Mouse (Mus musculus): ENCODE results near the gene Mcoln2. TPM values are rescaled to one million over a fixed set of nuclear protein-coding genes. Genes with fewer than 3 reads are reported as not detected.
"Not testable (repeated sequence)": the region's sequence is repeated elsewhere in the genome, so short reads cannot be mapped to it uniquely, and the experiment has no call there.

Gene Mcoln2
- polyA plus RNA-seq, 1 experiment from 2014 or later, result 9.2 TPM

DNA sequence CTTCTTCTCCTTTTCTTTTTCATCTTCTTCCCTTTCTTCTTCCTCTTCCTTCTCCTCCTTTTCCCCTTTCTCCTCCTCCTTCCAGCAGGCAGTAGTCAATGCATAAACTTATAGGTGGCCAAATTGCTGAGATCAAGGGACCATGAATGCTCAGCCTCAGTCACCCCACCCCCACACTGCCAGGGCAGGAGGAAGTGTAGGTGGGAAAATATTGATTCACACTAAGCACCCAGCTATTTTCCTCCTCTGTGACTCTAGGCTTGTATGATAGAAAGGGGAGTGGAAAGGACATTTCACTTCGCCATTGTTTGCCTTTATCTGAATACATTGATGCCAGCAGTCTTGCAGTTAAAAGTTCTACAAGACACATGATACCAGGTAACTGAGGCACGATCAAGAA is 57.8 kb downstream of the Mcoln2 start:
- H3K9me3 ChIP-seq (replicated peaks), result no peaks in the 10 kb centered on the region
- no peak overlapping the region for H3K4me2 ChIP-seq
- no peaks in the 10 kb centered on the region for H3K27me3 ChIP-seq
- ATAC-seq (ENCODE audit: insufficient read depth), result no peak
- 41% methylated on average over 2 of the region's 2 CpGs for WGBS (ENCODE audit: insufficient replicate concordance)
- no peaks in the 10 kb centered on the region for H3K36me3 ChIP-seq (replicated peaks)
- H3K27ac ChIP-seq (replicated peaks), result no peak overlapping the region
- no peak overlapping the region for H3K4me3 ChIP-seq (replicated peaks)
- H3K4me1 ChIP-seq (replicated peaks), result no peaks in the 10 kb centered on the region
- no peak overlapping the region for H3K9ac ChIP-seq

DNA sequence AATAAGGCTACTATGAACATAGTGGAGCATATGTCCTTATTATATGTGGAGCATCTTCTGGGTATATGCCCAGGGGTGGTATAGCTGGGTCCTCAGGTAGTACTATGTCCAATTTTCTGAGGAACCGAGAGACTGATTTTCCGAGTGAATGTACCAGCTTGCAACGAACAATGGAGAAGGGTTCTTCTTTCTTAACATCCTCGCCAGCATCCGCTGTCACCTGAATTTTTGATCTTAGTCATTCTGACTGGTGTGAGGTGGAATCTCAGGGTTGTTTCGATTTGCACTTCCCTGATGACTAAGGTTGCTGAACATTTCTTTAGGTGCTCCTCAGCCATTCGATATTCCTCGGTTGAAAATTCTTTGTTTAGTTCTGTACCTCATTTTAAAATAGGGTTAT is 60.1 kb downstream of the Mcoln2 start:
- H3K4me3 ChIP-seq (replicated peaks); H3K36me3 ChIP-seq (replicated peaks); ATAC-seq (ENCODE audit: insufficient read depth); H3K4me2 ChIP-seq; H3K27me3 ChIP-seq; H3K9me3 ChIP-seq (replicated peaks); H3K9ac ChIP-seq; H3K4me1 ChIP-seq (replicated peaks); H3K27ac ChIP-seq (replicated peaks): not testable (repeated sequence)
- 70% methylated on average over 8 of the region's 8 CpGs for WGBS (ENCODE audit: insufficient replicate concordance)

DNA sequence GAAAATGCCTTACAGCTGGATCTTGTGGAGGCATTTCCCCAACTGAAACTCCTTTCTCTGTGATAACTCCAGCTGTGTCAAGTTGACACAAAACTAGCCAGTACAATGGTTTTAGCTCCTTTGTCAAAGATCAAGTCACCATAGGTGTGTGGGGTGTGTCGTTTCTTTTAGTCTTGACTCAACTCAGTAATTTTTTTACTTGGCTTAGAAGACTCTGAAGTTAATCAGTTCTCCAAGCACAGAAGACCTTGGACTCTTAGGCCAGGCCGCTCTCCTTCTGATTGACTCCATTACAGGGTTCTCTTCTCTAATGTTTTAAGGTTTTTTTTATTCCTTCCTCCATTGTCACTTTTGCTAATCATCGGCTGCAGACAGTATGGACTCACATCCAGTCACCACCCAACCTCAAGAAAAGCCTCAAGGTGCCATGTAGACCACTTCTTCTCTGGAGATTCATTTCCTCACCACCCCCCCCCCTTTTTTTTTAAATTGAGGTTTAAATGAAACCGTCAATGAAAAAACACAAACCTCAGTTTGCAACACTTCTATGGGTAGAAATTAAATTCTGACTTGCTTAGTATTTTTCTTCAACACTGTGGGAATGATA is 61.6 kb downstream of the Mcoln2 start:
- ATAC-seq (ENCODE audit: insufficient read depth), result no peak
- Histone ChIP-seq H3K9ac (no peak overlapping the region), H3K9me3 (replicated peaks) (no peaks in the 10 kb centered on the region), H3K4me2 (no peak overlapping the region), H3K4me3 (replicated peaks) (no peak overlapping the region), H3K36me3 (replicated peaks) (no peaks in the 10 kb centered on the region), H3K27ac (replicated peaks) (no peak overlapping the region), H3K27me3 (no peaks in the 10 kb centered on the region; the same call in 1 of the 2 replicates), H3K4me1 (replicated peaks) (no peaks in the 10 kb centered on the region)
- 58% methylated on average over 4 of the region's 4 CpGs for WGBS (ENCODE audit: insufficient replicate concordance)

DNA sequence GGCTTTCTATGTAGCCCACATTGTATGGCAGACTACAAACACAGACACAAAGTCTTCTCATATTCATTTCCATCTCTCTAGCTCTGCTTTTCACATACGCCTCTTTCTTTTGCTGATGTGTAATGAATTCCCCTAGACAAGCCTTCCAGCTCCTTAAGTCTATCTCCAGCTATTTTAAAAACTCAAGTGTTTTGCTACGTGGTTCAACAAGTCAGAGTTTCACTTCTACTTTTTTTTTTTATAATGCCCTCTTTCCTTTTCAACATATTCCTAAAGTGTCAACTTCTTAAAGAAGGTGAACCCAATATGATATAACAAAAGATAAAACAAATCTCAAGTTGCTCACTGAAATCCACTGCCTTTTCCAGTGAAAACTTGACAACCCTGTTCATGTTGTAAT is 62.3 kb downstream of the Mcoln2 start:
- Histone ChIP-seq H3K4me3 (replicated peaks) (no peak overlapping the region), H3K36me3 (replicated peaks) (no peaks in the 10 kb centered on the region), H3K27ac (replicated peaks) (no peak overlapping the region), H3K9me3 (replicated peaks) (no peaks in the 10 kb centered on the region), H3K27me3 (no peaks in the 10 kb centered on the region; the same call in 1 of the 2 replicates), H3K4me1 (replicated peaks) (no peaks in the 10 kb centered on the region), H3K4me2 (no peak overlapping the region), H3K9ac (no peak overlapping the region)
- WGBS (ENCODE audit: insufficient replicate concordance), result 55% methylated on average over 2 of the region's 2 CpGs
- no peak for ATAC-seq (ENCODE audit: insufficient read depth)

DNA sequence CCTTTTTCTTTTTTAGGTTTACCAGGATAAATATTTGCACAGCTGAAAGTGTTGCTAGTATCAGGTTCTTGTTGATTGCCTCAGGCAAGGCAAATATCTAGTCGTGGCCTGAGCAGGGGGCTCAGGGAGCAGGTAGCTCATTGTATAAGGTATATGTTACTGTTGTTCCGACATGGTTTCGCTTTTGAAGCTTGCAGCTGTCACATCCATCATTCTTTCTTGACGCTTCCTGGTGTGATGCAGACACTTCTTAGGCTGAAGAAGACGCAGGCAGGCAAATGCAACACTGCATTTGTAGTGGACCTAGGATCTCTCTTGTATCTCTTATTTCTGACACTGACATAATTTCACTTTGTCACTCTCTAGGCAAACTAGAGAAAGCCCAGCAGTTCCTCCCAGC is 63.7 kb downstream of the Mcoln2 start:
- Histone ChIP-seq H3K9ac (no peak overlapping the region), H3K36me3 (replicated peaks) (no peaks in the 10 kb centered on the region), H3K4me2 (peak overlapping the region; percentile 27), H3K27me3 (peaks cover 4% of the 10 kb centered on the region), H3K4me3 (replicated peaks) (no peak overlapping the region; the same call in 1 of the 2 replicates), H3K4me1 (replicated peaks) (no peaks in the 10 kb centered on the region), H3K27ac (replicated peaks) (no peak overlapping the region), H3K9me3 (replicated peaks) (no peaks in the 10 kb centered on the region)
- ATAC-seq (ENCODE audit: insufficient read depth), result no peak
- WGBS (ENCODE audit: insufficient replicate concordance), result 41% methylated on average over 5 of the region's 5 CpGs

DNA sequence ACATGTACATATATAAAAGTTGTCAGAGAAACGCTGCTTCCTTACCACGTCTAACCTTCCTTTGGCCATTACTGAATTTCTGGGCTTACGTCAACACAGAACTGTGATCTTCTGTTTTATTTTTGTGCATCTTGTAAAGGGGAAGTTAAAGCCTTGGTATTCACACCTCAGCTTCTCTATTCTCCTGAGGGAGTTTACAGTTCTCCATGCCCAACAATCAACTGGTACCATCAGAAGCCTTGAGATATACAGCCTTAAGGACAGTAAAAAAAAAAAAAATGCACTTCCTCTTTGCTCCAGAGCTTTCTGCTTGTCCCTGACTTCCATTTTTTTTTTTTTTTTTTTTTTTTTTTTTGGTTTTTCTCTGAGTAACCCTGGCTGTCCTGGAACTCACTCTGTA is 66.9 kb downstream of the Mcoln2 start:
- no peak for ATAC-seq (ENCODE audit: insufficient read depth)
- H3K4me1 ChIP-seq (replicated peaks), result no peaks in the 10 kb centered on the region
- WGBS (ENCODE audit: insufficient replicate concordance), result 62% methylated on average over 3 of the region's 3 CpGs

DNA sequence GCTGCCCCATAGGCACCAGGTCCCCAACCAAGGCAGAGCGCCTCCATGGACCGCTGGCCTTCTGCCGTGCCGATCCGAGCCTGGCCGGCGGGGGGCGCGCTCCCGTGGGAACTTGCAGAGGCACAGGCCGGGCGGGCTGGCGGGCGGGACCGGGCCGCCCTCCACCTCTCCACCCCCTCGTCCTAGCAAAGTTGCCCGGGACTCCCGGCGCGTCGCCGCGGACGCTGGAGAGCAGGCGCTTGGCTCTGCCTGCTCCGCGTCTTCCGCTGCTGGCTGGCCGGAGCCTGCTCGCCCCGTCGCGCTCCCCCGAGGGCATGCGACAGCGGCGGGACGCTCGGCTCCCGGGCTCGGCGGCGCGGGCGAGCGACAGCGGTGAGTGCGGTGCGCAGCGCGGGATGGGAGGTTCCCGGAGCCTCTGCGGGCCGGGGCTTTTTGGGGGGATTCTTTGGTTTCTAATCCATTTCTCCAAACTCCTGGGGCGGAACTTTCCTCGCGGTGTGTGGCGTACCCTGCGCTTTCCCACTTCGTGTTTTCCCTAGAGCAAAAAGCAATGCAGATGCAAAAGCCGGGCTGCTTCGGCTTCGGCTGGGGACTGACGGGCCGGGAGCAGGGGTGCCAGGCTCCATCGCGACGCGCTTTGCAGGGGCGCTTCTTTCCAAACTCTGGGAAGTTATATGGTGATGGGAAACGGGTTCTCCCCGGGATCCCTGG is 71.3 kb downstream of the Mcoln2 start, which contains the start of gene Lpar3:
Gene Lpar3 (plus strand): TSS at position 188 of the 711 bp plus-strand sequence.
- Histone ChIP-seq H3K27me3 (peaks cover 51% of the 10 kb centered on the region), H3K27ac (replicated peaks) (no peak within 1 kb of the TSS), H3K4me3 (replicated peaks) (peak within 1 kb of the TSS; percentile 33), H3K36me3 (replicated peaks) (no peaks in the 10 kb centered on the region), H3K9me3 (replicated peaks) (no peaks in the 10 kb centered on the region), H3K4me2 (peak within 1 kb of the TSS; percentile 62), H3K4me1 (replicated peaks) (no peaks in the 10 kb centered on the region), H3K9ac (no peak within 1 kb of the TSS)
- ATAC-seq (ENCODE audit: insufficient read depth), result peak; percentile 40; the same call in 1 of the 2 replicates
- WGBS (ENCODE audit: insufficient replicate concordance), result 2% methylated on average over 73 of the region's 73 CpGs

More for the DNA sequence above, 66.9 kb downstream of the Mcoln2 start:
- Histone ChIP-seq H3K27ac (replicated peaks) (no peak overlapping the region), H3K27me3 (peaks cover 30% of the 10 kb centered on the region), H3K36me3 (replicated peaks) (no peaks in the 10 kb centered on the region), H3K9ac (no peak overlapping the region), H3K4me3 (replicated peaks) (no peak overlapping the region), H3K9me3 (replicated peaks) (no peaks in the 10 kb centered on the region), H3K4me2 (no peak overlapping the region)

DNA sequence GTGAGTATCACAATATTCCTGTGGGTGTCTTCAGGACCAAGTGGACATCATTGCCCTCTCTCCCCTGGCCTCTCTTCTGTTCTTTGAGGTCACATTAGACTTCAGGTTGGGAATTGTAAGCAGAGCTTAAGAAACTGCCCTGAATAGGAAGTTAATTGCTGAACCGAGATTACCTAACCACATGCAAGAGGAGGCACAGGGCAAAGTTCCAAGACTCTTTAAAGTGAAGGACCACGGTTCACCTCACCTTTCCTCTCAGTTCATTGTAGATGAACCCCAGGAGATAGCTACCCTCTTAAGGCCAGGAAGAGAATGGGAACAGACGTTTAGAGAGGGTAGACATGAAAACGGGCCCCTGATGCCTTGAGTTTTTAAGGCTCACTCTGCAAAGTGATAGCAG is 74.6 kb downstream of the Mcoln2 start:
- no peak for ATAC-seq (ENCODE audit: insufficient read depth)
- Histone ChIP-seq H3K4me3 (replicated peaks) (no peak overlapping the region), H3K27me3 (peaks cover 45% of the 10 kb centered on the region), H3K4me2 (no peak overlapping the region), H3K4me1 (replicated peaks) (no peaks in the 10 kb centered on the region), H3K27ac (replicated peaks) (no peak overlapping the region), H3K9ac (no peak overlapping the region), H3K9me3 (replicated peaks) (no peaks in the 10 kb centered on the region), H3K36me3 (replicated peaks) (no peaks in the 10 kb centered on the region)
- 40% methylated on average over 4 of the region's 4 CpGs for WGBS (ENCODE audit: insufficient replicate concordance)

DNA sequence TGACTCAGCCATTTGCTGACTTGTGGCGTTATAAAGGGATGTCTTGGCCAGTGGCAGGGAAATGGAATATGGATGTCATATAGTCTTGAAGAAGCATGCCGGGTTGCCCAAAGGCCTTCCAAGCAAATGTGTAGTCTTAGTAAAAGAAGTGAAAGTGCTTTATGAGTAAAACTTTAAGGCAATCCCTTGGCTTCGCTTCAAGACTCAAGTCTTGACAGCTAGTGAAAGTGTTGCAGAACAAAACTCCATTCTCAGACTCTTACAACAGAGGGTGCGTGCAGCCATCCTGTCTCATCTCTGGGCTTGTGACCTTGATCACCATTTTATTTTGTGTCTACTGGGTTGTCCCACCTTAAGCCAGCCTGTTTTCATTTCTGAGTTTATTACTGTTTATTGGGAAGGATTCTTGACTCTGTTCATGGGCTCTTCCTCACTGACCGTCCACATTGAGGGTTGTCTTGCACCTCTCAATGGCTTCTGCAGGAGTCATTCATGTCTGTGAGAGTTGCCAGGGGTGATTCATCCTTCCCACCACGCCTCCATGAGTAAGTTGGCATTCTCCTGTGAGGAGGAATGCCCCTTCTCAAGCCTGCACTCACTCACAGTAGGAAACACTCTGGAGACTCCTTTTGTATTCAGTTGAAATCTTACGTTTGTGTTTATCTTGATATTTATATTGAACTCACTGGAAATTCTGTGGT is 75.6 kb downstream of the Mcoln2 start:
- H3K27ac ChIP-seq (replicated peaks), result no peak overlapping the region
- H3K9me3 ChIP-seq (replicated peaks), result no peaks in the 10 kb centered on the region
- peaks cover 37% of the 10 kb centered on the region for H3K27me3 ChIP-seq
- H3K9ac ChIP-seq, result no peak overlapping the region
- H3K4me3 ChIP-seq (replicated peaks), result no peak overlapping the region
- H3K36me3 ChIP-seq (replicated peaks), result no peaks in the 10 kb centered on the region
- 57% methylated on average over 7 of the region's 7 CpGs for WGBS (ENCODE audit: insufficient replicate concordance)
- no peaks in the 10 kb centered on the region for H3K4me1 ChIP-seq (replicated peaks)
- H3K4me2 ChIP-seq, result no peak overlapping the region
- no peak for ATAC-seq (ENCODE audit: insufficient read depth)

DNA sequence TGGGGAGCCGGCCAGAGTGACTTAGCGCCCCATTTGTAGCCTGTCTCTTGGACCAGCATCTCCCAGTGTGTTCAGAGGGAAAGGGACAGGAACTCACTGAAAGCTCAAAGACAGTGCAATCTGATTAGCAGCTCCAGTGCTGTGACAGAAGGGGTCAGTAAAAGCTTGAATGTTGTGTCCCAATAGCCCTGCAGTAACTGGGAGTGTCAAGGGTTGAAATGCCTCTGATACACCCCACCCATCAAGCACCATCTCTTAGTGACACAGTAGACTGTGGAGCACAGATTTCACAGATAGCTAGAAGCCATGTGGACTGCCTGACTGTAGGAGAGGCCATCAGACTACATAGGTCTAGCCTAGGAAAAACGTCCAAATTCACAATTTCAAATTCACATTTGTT is 77.8 kb downstream of the Mcoln2 start:
- H3K9me3 ChIP-seq (replicated peaks), result no peaks in the 10 kb centered on the region
- H3K4me1 ChIP-seq (replicated peaks), result no peaks in the 10 kb centered on the region
- no peak overlapping the region for H3K4me2 ChIP-seq
- no peak for ATAC-seq (ENCODE audit: insufficient read depth)
- H3K9ac ChIP-seq, result no peak overlapping the region
- no peak overlapping the region for H3K27ac ChIP-seq (replicated peaks)
- 43% methylated on average over 3 of the region's 3 CpGs for WGBS (ENCODE audit: insufficient replicate concordance)
- H3K27me3 ChIP-seq, result peaks cover 15% of the 10 kb centered on the region
- H3K4me3 ChIP-seq (replicated peaks), result no peak overlapping the region
- H3K36me3 ChIP-seq (replicated peaks), result no peaks in the 10 kb centered on the region

DNA sequence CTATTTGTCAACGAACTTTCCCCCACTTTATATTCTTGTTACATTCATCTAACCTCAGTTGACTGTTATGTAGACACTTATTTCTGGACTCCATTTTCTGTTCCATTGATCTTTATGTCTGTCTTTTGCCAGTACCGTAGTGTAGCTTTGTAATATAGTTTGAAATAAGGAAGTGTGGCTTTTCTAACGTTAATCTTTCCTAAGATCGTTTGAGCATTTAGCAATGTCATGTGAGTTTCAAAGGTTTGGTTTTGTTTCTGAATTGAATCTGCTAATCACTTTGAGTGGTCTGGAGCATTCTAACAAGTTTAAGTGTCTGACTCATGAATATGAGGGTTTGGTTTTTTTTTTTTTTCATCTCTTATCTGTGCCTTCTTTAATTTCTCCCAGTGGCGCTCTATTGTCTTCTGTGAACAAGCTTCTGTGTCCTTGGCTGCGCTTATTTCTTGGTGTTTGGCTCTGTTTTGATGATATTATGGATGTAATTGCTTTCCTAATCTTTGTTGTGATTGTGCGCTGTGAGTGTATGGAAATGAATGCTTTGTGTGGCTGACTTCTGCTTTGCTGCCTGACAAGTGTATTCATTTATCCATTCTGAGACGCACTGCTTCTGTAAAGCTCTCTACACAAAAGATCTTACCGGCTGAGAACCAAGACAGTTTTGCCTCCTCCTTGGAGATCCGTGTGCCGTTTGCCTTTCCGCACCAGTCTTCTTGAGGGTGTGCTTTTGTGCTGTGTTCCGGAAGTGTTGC is 79.1 kb downstream of the Mcoln2 start:
- no peak overlapping the region for H3K9ac ChIP-seq
- no peak overlapping the region for H3K27ac ChIP-seq (replicated peaks)
- H3K4me3 ChIP-seq (replicated peaks), result no peak overlapping the region
- H3K36me3 ChIP-seq (replicated peaks), result no peaks in the 10 kb centered on the region
- ATAC-seq (ENCODE audit: insufficient read depth), result no peak
- H3K9me3 ChIP-seq (replicated peaks), result no peaks in the 10 kb centered on the region
- WGBS (ENCODE audit: insufficient replicate concordance), result 68% methylated on average over 13 of the region's 13 CpGs
- H3K4me1 ChIP-seq (replicated peaks), result no peaks in the 10 kb centered on the region
- H3K4me2 ChIP-seq, result no peak overlapping the region
- 0 out of 2 replicates have a peak, but pooled peaks cover 3% of the 10 kb centered on the region for H3K27me3 ChIP-seq
